Mouse (Mus musculus) NIH3T3 (cell line): ENCODE measurements around the gene Afg1l.

Source experiments
- DNase-seq: peaks from one replicate; pipeline ENCODE4 v3.0.0-alpha.2; 2012; ENCODE audit warnings: low read depth

Afg1l gene

GRCm38 (mm10) chr10:42297954-42298353 lies 180.4 kb downstream of the Afg1l start:
- DNase-seq: no peak

GRCm38 (mm10) chr10:42297109-42297508 lies 181.3 kb downstream of the Afg1l start:
- DNase-seq: no peak

- no peak for DNase-seq
Measured at GRCm38 (mm10) chr10:42296559-42296958, 181.8 kb downstream of the Afg1l start.

GRCm38 (mm10) chr10:42295028-42295427 lies 183.3 kb downstream of the Afg1l start:
- DNase-seq: peak; percentile 90

- DNase-seq: no peak
Measured at GRCm38 (mm10) chr10:42294392-42294791, 184.0 kb downstream of the Afg1l start.

- peak; percentile 54 for DNase-seq
Measured at GRCm38 (mm10) chr10:42293877-42294276, 184.5 kb downstream of the Afg1l start.

GRCm38 (mm10) chr10:42291360-42291759 lies 187.0 kb downstream of the Afg1l start:
- DNase-seq: peak; percentile 59

- DNase-seq: peak; percentile 23
Measured at GRCm38 (mm10) chr10:42287666-42288065, 190.7 kb downstream of the Afg1l start.

GRCm38 (mm10) chr10:42278307-42278850 lies 200.0 kb downstream of the Afg1l start:
- no peak for DNase-seq

- DNase-seq: peak; percentile 99
Measured at GRCm38 (mm10) chr10:42277476-42278306, 200.7 kb downstream of the Afg1l start.

GRCm38 (mm10) chr10:42276507-42277345 lies 201.6 kb downstream of the Afg1l start, which contains the start of gene Foxo3:
Foxo3 (minus strand) TSS chr10:42276755.
- DNase-seq: peak; percentile 96

GRCm38 (mm10) chr10:42275871-42276501 lies 202.4 kb downstream of the Afg1l start:
- DNase-seq: peak; percentile 75

GRCm38 (mm10) chr10:42275401-42275870 lies 202.9 kb downstream of the Afg1l start:
- peak; percentile 69 for DNase-seq

GRCm38 (mm10) chr10:42274712-42275400 lies 203.5 kb downstream of the Afg1l start:
- DNase-seq: no peak

- DNase-seq: peak; percentile 20
Measured at GRCm38 (mm10) chr10:42273760-42274691, 204.3 kb downstream of the Afg1l start.

- DNase-seq: no peak
Measured at GRCm38 (mm10) chr10:42273403-42273759, 205.0 kb downstream of the Afg1l start.

GRCm38 (mm10) chr10:42271454-42272230 lies 206.7 kb downstream of the Afg1l start:
- no peak for DNase-seq

- DNase-seq: peak; percentile 44
Measured at GRCm38 (mm10) chr10:42270277-42271083, 207.9 kb downstream of the Afg1l start.
